Mouse (Mus musculus) kidney, adult 9 months (tissue): ENCODE data around the gene Rtl4.

Experiments used
- DNase-seq: peaks from one replicate; pipeline ENCODE4 v3.0.0; 2022

The Rtl4 gene

GRCm38 (mm10) chrX:144688207-144689118 lies at the start of gene Rtl4:
TSS of gene Rtl4 (plus strand) at chrX:144688907.
- DNase-seq: no peak

- no peak for DNase-seq
Measured at GRCm38 (mm10) chrX:144644756-144645155, 44.0 kb upstream of the Rtl4 start.

- DNase-seq: peak; percentile 34
Measured at GRCm38 (mm10) chrX:144645394-144645793, 43.3 kb upstream of the Rtl4 start.

GRCm38 (mm10) chrX:144652196-144652595 lies 36.5 kb upstream of the Rtl4 start:
- DNase-seq: peak; percentile 14

GRCm38 (mm10) chrX:144687742-144688141 lies 965 bp upstream of the Rtl4 start:
- no peak for DNase-seq

- DNase-seq: no peak
Measured at GRCm38 (mm10) chrX:144688142-144688206, 733 bp upstream of the Rtl4 start, which contains the start of gene Trpc5. TSS of gene Trpc5 (minus strand) at chrX:144688180.

GRCm38 (mm10) chrX:144689119-144689858 lies 582 bp downstream of the Rtl4 start:
- DNase-seq: no peak

- DNase-seq: no peak
Measured at GRCm38 (mm10) chrX:144689859-144690181, 1.1 kb downstream of the Rtl4 start.

- no peak for DNase-seq
Measured at GRCm38 (mm10) chrX:144716330-144716729, 27.6 kb downstream of the Rtl4 start.

- DNase-seq: no peak
Measured at GRCm38 (mm10) chrX:144747528-144748049, 58.9 kb downstream of the Rtl4 start.

- no peak for DNase-seq
Measured at GRCm38 (mm10) chrX:144986980-144987379, 298.3 kb downstream of the Rtl4 start.

- no peak for DNase-seq
Measured at GRCm38 (mm10) chrX:145065484-145065913, 376.8 kb downstream of the Rtl4 start.

- no peak for DNase-seq
Measured at GRCm38 (mm10) chrX:145089802-145090201, 401.1 kb downstream of the Rtl4 start.

GRCm38 (mm10) chrX:145090360-145090759 lies 401.7 kb downstream of the Rtl4 start:
- DNase-seq: no peak

- no peak for DNase-seq
Measured at GRCm38 (mm10) chrX:145090964-145091363, 402.3 kb downstream of the Rtl4 start.
